Mouse (Mus musculus) cerebellum, adult 9-10 months (tissue): ENCODE results near the gene Psip1.
"Not testable (repeated sequence)": the region's sequence is repeated elsewhere in the genome, so short reads cannot be mapped to it uniquely, and the experiment has no call there.

ENCODE experiments used
- DNase-seq: peaks from one replicate; pipeline ENCODE4 v3.0.0; 2022

The Psip1 gene

DNA sequence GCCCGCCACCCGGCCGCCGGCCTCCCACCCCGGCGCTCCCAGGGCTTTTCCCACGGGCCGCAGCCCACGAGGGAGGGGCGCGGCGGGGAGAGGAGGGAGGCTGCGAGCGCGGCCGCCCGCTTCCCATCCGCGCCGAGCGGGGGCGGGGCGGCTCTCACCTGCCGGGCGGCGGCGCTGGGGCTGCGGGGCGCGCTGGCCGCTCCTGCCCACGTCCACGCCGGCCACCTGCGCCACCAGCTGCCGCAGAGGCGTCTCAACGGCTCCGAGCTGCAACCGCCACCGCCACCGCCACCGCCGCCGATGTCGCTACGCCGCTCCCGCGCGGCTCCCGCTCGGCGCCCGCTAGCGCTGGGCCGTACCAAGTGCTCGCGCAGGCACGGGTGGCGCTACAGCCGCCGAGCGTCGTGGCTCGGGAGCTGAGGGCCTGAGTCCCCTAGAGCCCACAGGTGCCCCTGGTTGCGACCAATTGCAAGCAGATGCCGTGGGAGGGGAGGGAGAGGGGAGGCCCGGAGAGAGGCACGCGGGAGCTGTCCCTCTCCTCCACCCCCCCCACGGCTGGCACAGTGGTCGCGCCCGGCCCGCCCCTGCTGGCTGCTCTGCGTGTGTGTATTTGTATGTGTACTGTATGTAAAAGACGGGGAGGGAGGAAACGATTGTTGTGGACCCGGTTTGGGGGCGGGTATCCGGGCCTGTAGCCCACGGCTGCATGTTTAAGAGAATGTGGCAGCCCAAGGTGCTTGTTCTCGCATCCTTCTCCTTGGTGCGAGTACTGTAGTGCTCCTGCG, at the start of gene Psip1:
Gene Psip1, minus strand, starts transcription at position 343 of the 785 bp plus-strand sequence.
- DNase-seq, result peak; percentile 95

DNA sequence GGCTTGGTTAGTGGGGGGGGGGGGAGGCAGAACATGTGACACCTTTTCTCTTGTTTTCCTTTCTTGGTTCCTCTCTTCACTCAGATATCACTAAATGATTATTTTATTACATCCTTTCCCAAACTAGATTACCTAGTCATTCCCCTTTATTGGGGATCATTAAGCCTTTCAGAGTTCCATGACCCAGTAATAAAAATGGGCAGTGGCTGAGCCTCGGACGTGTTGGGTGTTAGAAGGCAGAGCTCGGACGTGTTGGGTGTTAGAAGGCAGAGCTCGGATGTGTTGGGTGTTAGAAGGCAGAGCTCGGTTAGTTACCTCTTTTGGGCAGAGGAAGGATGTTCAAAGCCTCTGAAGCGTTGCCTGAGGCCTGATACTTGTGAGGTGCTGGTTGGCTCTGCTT, 47.8 kb upstream of the Psip1 start:
- no peak for DNase-seq

GRCm38 (mm10) chr4:83533168-83533911, 47.1 kb upstream of the Psip1 start:
- DNase-seq, result no peak

DNA sequence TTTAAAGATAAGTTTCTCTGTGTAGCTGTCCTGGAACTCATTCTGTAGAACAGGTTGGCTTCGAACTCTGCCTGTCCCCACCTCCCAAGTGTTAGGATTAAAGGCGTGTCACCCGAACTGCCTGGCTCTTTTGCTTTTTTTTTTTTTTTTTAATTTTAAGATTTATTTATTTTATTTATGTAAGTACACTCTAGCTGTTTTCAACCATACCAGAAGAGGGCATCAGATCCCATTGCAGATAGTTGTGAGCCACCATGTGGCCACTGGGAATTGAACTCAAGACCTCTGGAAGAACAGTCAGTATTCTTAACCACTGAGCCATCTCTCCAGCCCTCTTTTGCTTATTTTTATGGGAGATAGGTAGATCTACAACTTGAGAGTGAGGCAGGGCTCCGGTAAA, 43.8 kb upstream of the Psip1 start:
- not testable (repeated sequence) for DNase-seq

GRCm38 (mm10) chr4:83527921-83528320, 41.7 kb upstream of the Psip1 start:
- peak; percentile 46 for DNase-seq

- no peak for DNase-seq
These were observed 40.7 kb upstream of the Psip1 start for GRCm38 (mm10) chr4:83526988-83527334.

DNA sequence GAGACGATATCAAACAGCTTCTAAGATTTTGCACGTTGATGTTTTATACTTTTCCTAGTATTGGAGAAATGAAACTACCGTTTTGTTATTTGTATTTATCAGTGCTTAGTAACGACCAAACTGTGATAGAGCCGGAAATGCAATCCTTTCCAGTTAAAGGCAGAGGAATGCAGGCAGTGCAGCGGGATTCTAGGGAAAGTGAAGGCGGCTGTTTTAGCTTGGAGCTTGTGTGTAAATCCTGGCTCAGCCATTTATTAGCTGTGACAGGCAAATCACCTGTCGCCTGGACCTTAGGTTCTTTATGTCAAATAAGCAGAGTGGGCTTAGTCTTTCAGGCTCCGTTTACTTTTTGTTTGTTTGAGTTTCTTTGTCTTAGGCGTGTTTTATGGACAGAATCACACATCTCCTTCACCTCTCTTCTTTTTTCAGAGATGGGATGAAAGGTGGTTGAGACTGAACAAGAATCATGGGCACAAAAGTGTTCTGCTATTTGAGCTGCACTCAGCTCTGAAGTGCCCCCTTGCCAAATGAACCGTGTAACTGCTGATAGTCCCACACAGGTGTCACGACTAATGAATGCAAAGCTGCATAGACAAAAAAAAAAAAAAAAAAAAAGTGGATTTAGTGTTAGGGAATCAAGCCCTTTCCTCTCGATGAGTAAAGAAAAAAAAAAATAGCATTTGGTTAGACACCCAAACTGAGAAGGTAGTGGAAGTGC, 40.2 kb upstream of the Psip1 start:
- DNase-seq, result peak; percentile 26

- DNase-seq, result no peak
These were observed 39.4 kb upstream of the Psip1 start for GRCm38 (mm10) chr4:83525690-83526055.

- DNase-seq, result peak; percentile 93
These were observed 38.8 kb upstream of the Psip1 start, which contains the start of gene Ccdc171 for GRCm38 (mm10) chr4:83524843-83525689. Ccdc171 (plus strand) TSS chr4:83525545.

- DNase-seq, result no peak
These were observed 38.2 kb upstream of the Psip1 start for GRCm38 (mm10) chr4:83524456-83524842.

- DNase-seq, result no peak
These were observed 35.8 kb upstream of the Psip1 start for GRCm38 (mm10) chr4:83522066-83522465.

- no peak for DNase-seq
These were observed 34.0 kb upstream of the Psip1 start for GRCm38 (mm10) chr4:83520308-83520707.

- DNase-seq, result no peak
These were observed 33.5 kb upstream of the Psip1 start for GRCm38 (mm10) chr4:83519807-83520206.

GRCm38 (mm10) chr4:83519148-83519547, 32.9 kb upstream of the Psip1 start:
- no peak for DNase-seq

DNA sequence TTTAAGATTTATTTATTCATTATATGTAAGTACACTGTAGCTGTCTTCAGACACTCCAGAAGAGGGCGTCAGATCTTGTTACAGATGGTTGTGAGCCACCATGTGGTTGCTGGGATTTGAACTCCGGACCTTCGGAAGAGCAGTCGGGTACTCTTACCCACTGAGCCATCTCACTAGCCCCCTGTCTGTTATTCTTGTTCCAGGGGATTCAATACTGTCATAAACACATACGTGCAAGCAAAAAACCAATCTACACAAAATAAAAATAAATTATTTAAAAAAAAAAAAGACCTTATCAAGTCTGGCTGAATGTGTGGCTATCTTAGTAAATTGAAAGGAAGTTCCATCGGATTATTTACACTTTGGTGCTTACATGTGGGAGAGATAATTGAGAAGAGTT, 29.9 kb upstream of the Psip1 start:
- DNase-seq, result not testable (repeated sequence)

GRCm38 (mm10) chr4:83514976-83515669, 28.9 kb upstream of the Psip1 start:
- no peak for DNase-seq

DNA sequence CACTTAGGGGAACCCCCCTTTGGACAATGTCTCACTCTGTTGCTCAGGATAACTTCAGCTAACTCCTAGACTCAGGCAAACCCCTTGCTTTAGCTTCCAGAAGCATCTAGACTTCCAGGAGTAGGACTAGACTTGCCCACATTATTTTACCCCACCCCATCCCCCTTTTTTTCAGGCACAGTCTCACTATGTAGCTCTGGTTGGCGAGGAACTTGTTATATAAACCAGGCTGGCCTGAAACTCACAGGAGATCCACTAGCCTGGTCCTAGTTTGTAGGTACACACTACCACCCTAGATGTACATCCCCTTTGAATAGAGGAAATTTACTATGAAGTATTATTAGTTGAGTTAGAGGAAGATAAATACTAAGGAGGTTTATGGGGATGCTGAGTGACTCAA, 27.9 kb upstream of the Psip1 start:
- no peak for DNase-seq

DNA sequence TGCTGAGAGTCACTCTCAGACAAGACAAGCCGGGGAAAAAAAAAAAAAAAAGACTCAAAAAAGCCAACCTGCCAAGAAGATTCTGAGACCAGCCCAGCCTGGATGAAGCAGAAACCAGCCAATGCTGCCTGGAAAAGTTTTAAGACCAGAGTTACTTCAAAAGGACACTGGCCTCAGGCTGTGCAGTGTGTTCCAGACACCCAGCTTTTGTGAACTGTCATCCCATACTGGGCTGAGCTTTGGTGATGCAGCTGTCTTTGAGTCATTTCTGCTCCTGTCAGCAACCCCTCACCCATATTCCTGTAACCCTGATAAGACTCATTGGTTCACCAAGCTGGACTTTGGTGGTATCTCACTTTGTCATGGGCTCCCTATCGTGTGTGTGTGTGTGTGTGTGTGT, 26.4 kb upstream of the Psip1 start:
- no peak for DNase-seq

DNA sequence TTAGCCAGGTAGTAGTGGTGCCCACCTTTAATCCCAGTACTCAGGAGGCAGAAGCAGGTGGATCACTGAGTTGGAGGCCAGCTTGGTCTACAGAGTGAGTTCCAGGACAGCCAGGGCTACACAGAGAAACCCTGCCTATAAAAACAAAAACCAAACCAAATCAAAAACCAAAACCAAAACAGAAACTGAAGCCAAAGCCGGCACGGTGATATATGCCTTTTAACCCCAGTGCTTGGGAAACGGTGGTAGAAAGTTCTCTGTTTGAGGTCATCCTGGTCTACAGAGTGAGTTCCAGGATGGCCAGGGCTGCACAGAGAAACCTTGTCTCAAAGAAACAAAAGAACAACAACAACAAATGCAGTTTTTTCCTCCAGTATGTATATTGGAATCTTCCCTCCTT, 26.0 kb upstream of the Psip1 start:
- DNase-seq, result no peak

DNA sequence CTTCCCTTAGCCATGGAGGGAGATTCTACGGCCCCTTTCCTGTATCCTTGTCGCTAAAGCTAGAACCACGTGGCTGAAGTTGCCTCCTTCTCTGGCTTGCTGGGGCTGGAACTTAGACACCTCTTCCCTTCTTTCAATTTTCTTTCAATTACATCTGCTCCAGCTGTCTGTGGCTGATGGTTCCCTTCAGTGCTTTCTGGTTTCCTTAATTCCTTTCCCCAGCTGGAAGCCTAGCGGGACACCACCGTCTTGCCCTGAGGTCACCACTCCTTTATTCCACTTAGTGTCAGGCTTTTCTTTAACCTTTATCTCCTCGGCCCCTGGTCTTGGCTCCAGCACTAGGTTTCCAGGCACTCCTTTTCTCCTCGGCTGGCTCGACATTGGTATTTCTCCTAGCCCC, 24.8 kb upstream of the Psip1 start:
- no peak for DNase-seq

DNA sequence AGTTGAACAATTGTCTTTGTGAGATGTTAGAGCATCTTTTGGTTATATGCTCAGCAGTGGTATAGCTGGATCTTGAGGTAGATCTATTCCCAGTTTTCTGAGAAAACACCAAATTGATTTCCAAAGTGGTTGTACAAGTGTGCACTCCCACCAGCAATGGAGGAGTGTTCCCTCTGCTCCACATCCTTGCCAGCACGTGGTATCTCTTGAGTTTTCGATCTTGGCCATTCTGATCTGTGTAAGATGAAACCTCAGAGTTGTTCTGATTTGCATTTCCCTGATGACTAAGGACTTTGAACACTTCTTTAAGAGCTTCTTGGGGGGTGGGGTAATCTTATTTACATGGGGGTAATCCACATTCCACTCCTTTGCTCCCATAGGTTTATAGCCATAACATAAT, 23.3 kb upstream of the Psip1 start:
- no peak for DNase-seq

- DNase-seq, result no peak
These were observed 14.8 kb upstream of the Psip1 start for GRCm38 (mm10) chr4:83501037-83501430.
